Mouse (Mus musculus) monocyte, adult 59 days (primary cell): Measurements from ENCODE around the gene Sapcd1. TPM values are rescaled to one million over a fixed set of nuclear protein-coding genes. Genes with fewer than 3 reads are reported as not detected.

Source experiments
- total RNA-seq, 2 experiments: library from RNA; stranded (reverse); gene quantifications; one replicate each; pipeline ENCODE4 v1.2.4; 2023

Gene Sapcd1
- not detected for total RNA-seq

GRCm38 (mm10) chr17:35027277-35028068 lies at the start of gene Sapcd1:
Sapcd1 (minus strand) TSS chr17:35028016.

DNA sequence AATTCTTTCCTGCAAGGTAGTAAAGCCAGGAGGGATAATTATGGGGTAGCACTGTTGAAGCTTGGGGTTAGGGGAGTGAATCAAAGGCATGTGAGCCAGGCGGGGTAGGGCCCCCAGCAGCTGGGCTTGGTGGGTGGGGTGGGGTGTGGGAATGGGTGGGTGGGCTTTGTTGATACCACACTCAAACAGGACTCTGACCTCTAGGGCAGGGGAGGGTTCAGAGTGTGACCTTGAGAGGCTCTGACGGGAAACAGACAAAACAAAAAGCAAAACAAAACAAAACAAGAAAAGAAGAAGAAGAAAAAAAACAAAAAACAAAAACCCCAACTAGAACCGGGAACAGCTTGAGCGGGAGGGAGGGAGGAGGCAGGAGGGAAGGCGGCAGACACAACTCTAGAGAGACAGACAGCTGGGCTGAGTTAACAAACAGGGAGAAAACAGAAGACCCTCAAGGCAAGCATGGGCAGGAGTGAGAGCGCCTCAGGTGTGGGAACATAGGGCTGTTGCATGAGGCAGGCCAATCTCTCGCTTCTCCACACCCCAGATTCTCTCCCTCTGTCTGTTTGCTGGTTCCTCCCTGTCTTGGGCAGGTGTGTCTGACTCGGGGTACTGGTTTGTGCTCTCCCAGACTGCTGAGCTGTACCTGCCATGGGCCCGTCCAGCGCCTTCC lies 48.8 kb upstream of the Sapcd1 start, which contains the start of gene Ly6g6e:
Ly6g6e (plus strand) TSS at position 396 of the 670 bp plus-strand sequence.

GRCm38 (mm10) chr17:35066084-35066483 lies 38.3 kb upstream of the Sapcd1 start, which contains the start of gene Mpig6b:
Mpig6b (minus strand) TSS chr17:35066184.

GRCm38 (mm10) chr17:35064951-35065947 lies 37.4 kb upstream of the Sapcd1 start, which contains the start of gene Ly6g6c:
Ly6g6c (plus strand) TSS chr17:35065388.

GRCm38 (mm10) chr17:35058911-35059892 lies 31.4 kb upstream of the Sapcd1 start, which contains the start of gene Ddah2:
Ddah2 (plus strand) TSS chr17:35059035.

GRCm38 (mm10) chr17:35049561-35050016 lies 21.8 kb upstream of the Sapcd1 start, which contains the start of gene Clic1:
Clic1 (plus strand) TSS chr17:35049966.

DNA sequence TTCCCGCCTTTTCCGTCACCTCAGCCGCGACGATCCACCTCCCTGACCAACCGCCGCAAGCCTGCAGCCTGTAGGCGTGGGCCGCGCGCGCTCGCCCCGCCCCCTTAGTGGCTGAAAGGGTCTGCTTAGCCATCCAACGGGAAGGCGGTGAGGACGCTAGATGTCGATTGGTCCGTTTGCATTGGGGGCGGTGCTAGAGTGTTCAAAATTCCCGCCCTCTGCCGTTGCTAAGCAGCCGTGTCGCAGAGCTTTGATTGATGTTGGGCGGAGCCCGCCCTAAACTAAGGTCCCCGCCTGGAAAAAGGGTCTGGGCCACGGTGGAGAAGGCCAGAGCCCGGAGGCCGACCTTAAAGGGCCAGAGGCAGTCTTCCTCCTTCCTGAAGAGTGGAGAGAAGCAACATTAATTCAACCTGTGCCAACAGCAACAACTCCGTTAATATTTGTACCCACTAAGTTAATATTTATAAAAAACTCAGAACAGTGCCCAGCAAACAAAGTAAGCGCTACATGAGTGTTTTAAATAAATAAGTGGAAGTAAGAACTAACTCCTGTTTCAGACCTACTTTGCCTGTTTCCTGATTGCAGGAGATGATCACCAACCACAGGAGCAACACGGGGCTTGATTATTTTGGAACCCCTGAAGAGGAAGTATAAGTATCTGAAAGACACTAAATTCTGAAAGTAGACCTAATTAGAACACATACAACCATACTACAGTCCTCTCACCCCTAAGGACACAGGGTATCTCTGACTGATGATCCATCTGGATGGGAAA lies 19.1 kb upstream of the Sapcd1 start, which contains the start of gene Msh5:
Msh5 (minus strand) TSS at position 65 of the 775 bp plus-strand sequence.

GRCm38 (mm10) chr17:35016376-35016775 lies 11.4 kb downstream of the Sapcd1 start, which contains the start of gene Vwa7:
Vwa7 (plus strand) TSS chr17:35016579.

GRCm38 (mm10) chr17:35000717-35001451 lies 26.9 kb downstream of the Sapcd1 start, which contains the start of gene Vars:
Vars (plus strand) TSS chr17:35000987.

DNA sequence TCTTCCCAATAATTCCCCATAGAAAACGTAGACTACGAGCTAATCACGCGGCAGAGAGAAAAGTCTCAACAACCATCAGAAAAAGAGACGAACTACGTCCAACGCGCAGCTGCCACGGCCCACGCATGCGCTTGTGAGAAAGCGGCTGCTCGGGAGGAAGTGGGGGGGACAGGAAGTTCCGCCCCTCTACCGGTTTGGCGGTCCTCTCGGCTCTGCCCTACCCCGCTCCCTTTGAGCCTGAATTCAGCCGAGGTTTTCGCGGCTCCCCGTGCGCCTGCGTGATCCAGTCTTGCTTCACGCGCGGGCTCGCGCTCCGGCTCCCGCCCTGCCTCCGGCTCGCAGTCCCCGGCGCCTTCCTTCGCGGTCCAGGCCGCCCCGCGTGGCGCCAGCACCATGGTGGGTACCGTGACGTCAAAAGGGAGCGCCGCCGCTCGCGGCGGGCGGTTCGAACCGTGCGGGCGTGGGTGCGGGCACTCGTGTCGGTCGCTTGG lies 46.1 kb downstream of the Sapcd1 start, which contains the start of gene Lsm2:
Lsm2 (plus strand) TSS at position 173 of the 491 bp plus-strand sequence.

Other genes starting within 250 kb of the Sapcd1 start
- not detected for gene Cyp21a1, start 223.5 kb downstream of the Sapcd1 start, total RNA-seq
- gene Stk19, start 191.1 kb downstream of the Sapcd1 start, total RNA-seq = 10 to 100 TPM; 64.1 to 71.7 TPM
- 10 to 100 TPM; 48.5 to 48.9 TPM for gene Dxo, start 191.0 kb downstream of the Sapcd1 start, total RNA-seq
- gene Skiv2l, start 177.8 kb downstream of the Sapcd1 start, total RNA-seq = 10 to 100 TPM; 83.5 to 92.5 TPM
- gene Nelfe, start 177.6 kb downstream of the Sapcd1 start, total RNA-seq = 10 to 100 TPM; 21.6 to 31.4 TPM
- gene Cfb, start 165.5 kb downstream of the Sapcd1 start, total RNA-seq = 10 to 100 TPM; 10.9 to 15.3 TPM
- gene Zbtb12, start 148.5 kb downstream of the Sapcd1 start, total RNA-seq = 1 to 10 TPM; 3.3 to 3.8 TPM
- gene Gm20547, start 146.0 kb downstream of the Sapcd1 start, total RNA-seq = not detected
- gene C2, start 129.8 kb downstream of the Sapcd1 start, total RNA-seq = 10 to 100 TPM; 16.6 to 17.2 TPM
- 100 to 1,000 TPM; 134 to 139 TPM for gene Ehmt2, start 129.5 kb downstream of the Sapcd1 start, total RNA-seq
- not detected for gene Slc44a4, start 113.5 kb downstream of the Sapcd1 start, total RNA-seq
- gene Neu1, start 96.8 kb downstream of the Sapcd1 start, total RNA-seq = 10 to 100 TPM; 58.9 to 60.2 TPM
- gene Hspa1b, start 68.8 kb downstream of the Sapcd1 start, total RNA-seq = 100 to 1,000 TPM; 240 to 289 TPM
- not detected for gene Gm20481, start 58.1 kb downstream of the Sapcd1 start, total RNA-seq
- 100 to 1,000 TPM; 322 to 373 TPM for gene Hspa1a, start 55.9 kb downstream of the Sapcd1 start, total RNA-seq
- under 1 TPM; 0.55 to 0.76 TPM for gene Hspa1l, start 55.3 kb downstream of the Sapcd1 start, total RNA-seq
- 10 to 100 TPM; 18.6 to 21.1 TPM for gene Lsm2, start 46.2 kb downstream of the Sapcd1 start, total RNA-seq
- 10 to 100 TPM; 89.4 to 93.9 TPM for gene Vars, start 27.0 kb downstream of the Sapcd1 start, total RNA-seq
- under 1 TPM in 1 of 2 experiments, not detected in 1; 0.16 TPM for gene Vwa7, start 11.4 kb downstream of the Sapcd1 start, total RNA-seq
- 1 to 10 TPM; 1.0 to 2.2 TPM for gene Msh5, start 18.7 kb upstream of the Sapcd1 start, total RNA-seq
- 100 to 1,000 TPM; 258 to 267 TPM for gene Clic1, start 21.9 kb upstream of the Sapcd1 start, total RNA-seq
- 1 to 10 TPM; 1.2 to 1.7 TPM for gene Ddah2, start 31.0 kb upstream of the Sapcd1 start, total RNA-seq
- gene Ly6g6c, start 37.4 kb upstream of the Sapcd1 start, total RNA-seq = not detected
- gene Mpig6b, start 38.2 kb upstream of the Sapcd1 start, total RNA-seq = not detected
- gene Ly6g6e, start 48.9 kb upstream of the Sapcd1 start, total RNA-seq = not detected
- gene Ly6g6d, start 50.0 kb upstream of the Sapcd1 start, total RNA-seq = not detected
- not detected for gene Ly6g6f, start 57.6 kb upstream of the Sapcd1 start, total RNA-seq
- 10 to 100 TPM; 58.8 to 60.6 TPM for gene Abhd16a, start 61.2 kb upstream of the Sapcd1 start, total RNA-seq
- not detected for gene Ly6g5c, start 80.3 kb upstream of the Sapcd1 start, total RNA-seq
- gene Ly6g5b, start 87.4 kb upstream of the Sapcd1 start, total RNA-seq = under 1 TPM; 0.42 to 0.61 TPM
- gene Gpank1, start 93.4 kb upstream of the Sapcd1 start, total RNA-seq = 10 to 100 TPM; 22.2 to 30.3 TPM
- 100 to 1,000 TPM; 133 to 155 TPM for gene Csnk2b, start 94.0 kb upstream of the Sapcd1 start, total RNA-seq
- 10 to 100 TPM; 15.5 to 25.3 TPM for gene D17H6S53E, start 98.4 kb upstream of the Sapcd1 start, total RNA-seq
- not detected for gene Apom, start 104.0 kb upstream of the Sapcd1 start, total RNA-seq
- 100 to 1,000 TPM; 324 to 360 TPM for gene Bag6, start 107.2 kb upstream of the Sapcd1 start, total RNA-seq
- gene Prrc2a, start 136.9 kb upstream of the Sapcd1 start, total RNA-seq = 100 to 1,000 TPM; 227 to 228 TPM
- 100 to 1,000 TPM; 172 to 206 TPM for gene Aif1, start 148.1 kb upstream of the Sapcd1 start, total RNA-seq
- 100 to 1,000 TPM; 935 to 974 TPM for gene Lst1, start 160.4 kb upstream of the Sapcd1 start, total RNA-seq
- gene Ltb, start 166.4 kb upstream of the Sapcd1 start, total RNA-seq = 10 to 100 TPM; 72.7 to 86.4 TPM
- 10 to 100 TPM; 57.3 to 92.8 TPM for gene Tnf, start 174.0 kb upstream of the Sapcd1 start, total RNA-seq
- not detected for gene Lta, start 177.3 kb upstream of the Sapcd1 start, total RNA-seq
- gene Gm16181, start 192.8 kb upstream of the Sapcd1 start, total RNA-seq = 1 to 10 TPM in 1 of 2 experiments, not detected in 1; 1.3 TPM
- gene Atp6v1g2, start 205.6 kb upstream of the Sapcd1 start, total RNA-seq = 1 to 10 TPM; 1.8 to 4.2 TPM
- 10 to 100 TPM; 13.1 to 13.4 TPM for gene Nfkbil1, start 207.8 kb upstream of the Sapcd1 start, total RNA-seq
- gene Ddx39b, start 213.7 kb upstream of the Sapcd1 start, total RNA-seq = 100 to 1,000 TPM; 243 to 247 TPM
- gene H2-D1, start 234.7 kb upstream of the Sapcd1 start, total RNA-seq = 1,000 to 10,000 TPM; 2,563 to 2,615 TPM